Mouse (Mus musculus): ENCODE data around the gene Cacnb4. TPM values are rescaled to one million over a fixed set of nuclear protein-coding genes. Genes with fewer than 3 reads are reported as not detected.
A peak's percentile ranks its signal among the peaks of the same experiment; 100 is the strongest.

The Cacnb4 gene
- polyA plus RNA-seq, 1 experiment from 2014 or later: 0.34 TPM

- Histone ChIP-seq H3K4me3 (ENCODE audit: low read length) (no peak overlapping the region), H3K4me1 (ENCODE audit: control insufficient read depth, insufficient read depth, low read length) (0 out of 2 replicates have a peak, but pooled peaks cover 3% of the 10 kb centered on the region), H3K4me2 (ENCODE audit: low read depth, low read length) (no peak overlapping the region), H3K36me3 (ENCODE audit: control insufficient read depth, insufficient read depth) (no peaks in the 10 kb centered on the region), H3K9me3 (replicated peaks; ENCODE audit: control insufficient read depth, low read length) (0 out of 2 replicates have a peak, but pooled peaks cover 4% of the 10 kb centered on the region), H3K9ac (ENCODE audit: low read length) (no peak overlapping the region), H3K27me3 (ENCODE audit: control insufficient read depth, insufficient read depth, low read length) (peaks cover 4% of the 10 kb centered on the region; the same call in 1 of the 2 replicates), H3K27ac (ENCODE audit: low read length) (no peak overlapping the region)
- WGBS: 86% methylated on average over 5 of the region's 5 CpGs
- no peak for ATAC-seq (replicated peaks; ENCODE audit: extremely low read depth, insufficient read depth, low FRiP score)
Observed at GRCm38 (mm10) chr2:52670733-52671132, 5.9 kb downstream of the Cacnb4 start.

- Histone ChIP-seq H3K4me1 (ENCODE audit: control insufficient read depth, insufficient read depth, low read length) (no peaks in the 10 kb centered on the region), H3K27me3 (ENCODE audit: control insufficient read depth, insufficient read depth, low read length) (no peaks in the 10 kb centered on the region; the same call in 1 of the 2 replicates), H3K4me3 (ENCODE audit: low read length) (no peak overlapping the region), H3K9me3 (replicated peaks; ENCODE audit: control insufficient read depth, low read length) (0 out of 2 replicates have a peak, but pooled peaks cover 4% of the 10 kb centered on the region), H3K9ac (ENCODE audit: low read length) (no peak overlapping the region), H3K27ac (ENCODE audit: low read length) (no peak overlapping the region), H3K4me2 (ENCODE audit: low read depth, low read length) (no peak overlapping the region), H3K36me3 (ENCODE audit: control insufficient read depth, insufficient read depth) (no peaks in the 10 kb centered on the region)
- ATAC-seq (replicated peaks; ENCODE audit: extremely low read depth, insufficient read depth, low FRiP score): no peak
- WGBS: 80% methylated on average over 6 of the region's 6 CpGs
Observed at GRCm38 (mm10) chr2:52668480-52668879, 8.2 kb downstream of the Cacnb4 start.

GRCm38 (mm10) chr2:52656722-52657121 lies 19.9 kb downstream of the Cacnb4 start:
- WGBS: 84% methylated on average over 5 of the region's 5 CpGs
- ATAC-seq (replicated peaks; ENCODE audit: extremely low read depth, insufficient read depth, low FRiP score): no peak
- no peak overlapping the region for H3K27ac ChIP-seq (ENCODE audit: low read length)

GRCm38 (mm10) chr2:52654541-52654940 lies 22.1 kb downstream of the Cacnb4 start:
- Histone ChIP-seq H3K27me3 (ENCODE audit: control insufficient read depth, insufficient read depth, low read length) (no peaks in the 10 kb centered on the region), H3K27ac (ENCODE audit: low read length) (no peak overlapping the region), H3K4me3 (ENCODE audit: low read length) (no peak overlapping the region), H3K4me1 (ENCODE audit: control insufficient read depth, insufficient read depth, low read length) (no peaks in the 10 kb centered on the region), H3K9me3 (replicated peaks; ENCODE audit: control insufficient read depth, low read length) (no peaks in the 10 kb centered on the region), H3K9ac (ENCODE audit: low read length) (no peak overlapping the region), H3K4me2 (ENCODE audit: low read depth, low read length) (no peak overlapping the region), H3K36me3 (ENCODE audit: control insufficient read depth, insufficient read depth) (no peaks in the 10 kb centered on the region)
- 56% methylated on average over 4 of the region's 4 CpGs for WGBS
- no peak for ATAC-seq (replicated peaks; ENCODE audit: extremely low read depth, insufficient read depth, low FRiP score)

More at GRCm38 (mm10) chr2:52656722-52657121, 19.9 kb downstream of the Cacnb4 start:
- Histone ChIP-seq H3K36me3 (ENCODE audit: control insufficient read depth, insufficient read depth) (no peaks in the 10 kb centered on the region), H3K4me1 (ENCODE audit: control insufficient read depth, insufficient read depth, low read length) (no peaks in the 10 kb centered on the region), H3K4me3 (ENCODE audit: low read length) (no peak overlapping the region), H3K9me3 (replicated peaks; ENCODE audit: control insufficient read depth, low read length) (no peaks in the 10 kb centered on the region), H3K4me2 (ENCODE audit: low read depth, low read length) (no peak overlapping the region), H3K9ac (ENCODE audit: low read length) (no peak overlapping the region), H3K27me3 (ENCODE audit: control insufficient read depth, insufficient read depth, low read length) (no peaks in the 10 kb centered on the region)

GRCm38 (mm10) chr2:52651547-52651946 lies 25.1 kb downstream of the Cacnb4 start:
- Histone ChIP-seq H3K9ac (ENCODE audit: low read length) (no peak overlapping the region), H3K9me3 (replicated peaks; ENCODE audit: control insufficient read depth, low read length) (no peaks in the 10 kb centered on the region), H3K36me3 (ENCODE audit: control insufficient read depth, insufficient read depth) (no peaks in the 10 kb centered on the region), H3K4me1 (ENCODE audit: control insufficient read depth, insufficient read depth, low read length) (peaks cover 3% of the 10 kb centered on the region), H3K4me3 (ENCODE audit: low read length) (no peak overlapping the region), H3K27me3 (ENCODE audit: control insufficient read depth, insufficient read depth, low read length) (no peaks in the 10 kb centered on the region), H3K4me2 (ENCODE audit: low read depth, low read length) (no peak overlapping the region), H3K27ac (ENCODE audit: low read length) (no peak overlapping the region)
- no peak for ATAC-seq (replicated peaks; ENCODE audit: extremely low read depth, insufficient read depth, low FRiP score)
- WGBS: 88% methylated on average over 6 of the region's 6 CpGs

GRCm38 (mm10) chr2:52647255-52647998 lies 29.2 kb downstream of the Cacnb4 start:
- no peak for ATAC-seq (replicated peaks; ENCODE audit: extremely low read depth, insufficient read depth, low FRiP score)
- no peak overlapping the region for H3K4me3 ChIP-seq (ENCODE audit: low read length)
- 52% methylated on average over 8 of the region's 8 CpGs for WGBS
- no peaks in the 10 kb centered on the region for H3K27me3 ChIP-seq (ENCODE audit: control insufficient read depth, insufficient read depth, low read length)
- H3K9me3 ChIP-seq (replicated peaks; ENCODE audit: control insufficient read depth, low read length): no peaks in the 10 kb centered on the region
- H3K9ac ChIP-seq (ENCODE audit: low read length): no peak overlapping the region
- H3K36me3 ChIP-seq (ENCODE audit: control insufficient read depth, insufficient read depth): no peaks in the 10 kb centered on the region
- H3K4me1 ChIP-seq (ENCODE audit: control insufficient read depth, insufficient read depth, low read length): peaks cover 3% of the 10 kb centered on the region
- 0 out of 2 replicates have a peak overlapping the region, but pooled peaks have one; percentile 20 for H3K4me2 ChIP-seq (ENCODE audit: low read depth, low read length)
- 0 out of 2 replicates have a peak overlapping the region, but pooled peaks have one; percentile 45 for H3K27ac ChIP-seq (ENCODE audit: low read length)

- Histone ChIP-seq H3K36me3 (ENCODE audit: control insufficient read depth, insufficient read depth) (no peaks in the 10 kb centered on the region), H3K9ac (ENCODE audit: low read length) (no peak overlapping the region), H3K27ac (ENCODE audit: low read length) (no peak overlapping the region), H3K4me3 (ENCODE audit: low read length) (no peak overlapping the region), H3K27me3 (ENCODE audit: control insufficient read depth, insufficient read depth, low read length) (no peaks in the 10 kb centered on the region), H3K9me3 (replicated peaks; ENCODE audit: control insufficient read depth, low read length) (no peaks in the 10 kb centered on the region), H3K4me2 (ENCODE audit: low read depth, low read length) (no peak overlapping the region), H3K4me1 (ENCODE audit: control insufficient read depth, insufficient read depth, low read length) (peaks cover 3% of the 10 kb centered on the region)
- WGBS: 57% methylated on average over 6 of the region's 6 CpGs
- no peak for ATAC-seq (replicated peaks; ENCODE audit: extremely low read depth, insufficient read depth, low FRiP score)
Observed at GRCm38 (mm10) chr2:52643657-52644056, 33.0 kb downstream of the Cacnb4 start.

- Histone ChIP-seq H3K27me3 (ENCODE audit: control insufficient read depth, insufficient read depth, low read length) (no peaks in the 10 kb centered on the region; the same call in 1 of the 2 replicates), H3K36me3 (ENCODE audit: control insufficient read depth, insufficient read depth) (no peaks in the 10 kb centered on the region), H3K4me2 (ENCODE audit: low read depth, low read length) (no peak overlapping the region), H3K9ac (ENCODE audit: low read length) (no peak overlapping the region), H3K9me3 (replicated peaks; ENCODE audit: control insufficient read depth, low read length) (no peaks in the 10 kb centered on the region), H3K4me1 (ENCODE audit: control insufficient read depth, insufficient read depth, low read length) (no peaks in the 10 kb centered on the region), H3K27ac (ENCODE audit: low read length) (no peak overlapping the region), H3K4me3 (ENCODE audit: low read length) (no peak overlapping the region)
- WGBS: 52% methylated on average over 4 of the region's 4 CpGs
- no peak for ATAC-seq (replicated peaks; ENCODE audit: extremely low read depth, insufficient read depth, low FRiP score)
Observed at GRCm38 (mm10) chr2:52639530-52639875, 37.1 kb downstream of the Cacnb4 start.

- H3K4me3 ChIP-seq (ENCODE audit: low read length): no peak overlapping the region
- no peaks in the 10 kb centered on the region for H3K36me3 ChIP-seq (ENCODE audit: control insufficient read depth, insufficient read depth)
- WGBS: 60% methylated on average over 6 of the region's 6 CpGs
- no peaks in the 10 kb centered on the region for H3K9me3 ChIP-seq (replicated peaks; ENCODE audit: control insufficient read depth, low read length)
- no peak overlapping the region for H3K4me2 ChIP-seq (ENCODE audit: low read depth, low read length)
- no peak overlapping the region for H3K9ac ChIP-seq (ENCODE audit: low read length)
- no peaks in the 10 kb centered on the region; the same call in 1 of the 2 replicates for H3K27me3 ChIP-seq (ENCODE audit: control insufficient read depth, insufficient read depth, low read length)
- ATAC-seq (replicated peaks; ENCODE audit: extremely low read depth, insufficient read depth, low FRiP score): no peak
- no peaks in the 10 kb centered on the region for H3K4me1 ChIP-seq (ENCODE audit: control insufficient read depth, insufficient read depth, low read length)
- H3K27ac ChIP-seq (ENCODE audit: low read length): no peak overlapping the region
Observed at GRCm38 (mm10) chr2:52638857-52639529, 37.6 kb downstream of the Cacnb4 start.

Data from heart, embryonic 16.5 days (tissue).